Mouse (Mus musculus) brown adipose tissue, adult 24 weeks (tissue): ENCODE measurements around the gene Npas3. TPM values are rescaled to one million over a fixed set of nuclear protein-coding genes. Genes with fewer than 3 reads are reported as not detected.

Experiments used
- H3K27ac ChIP-seq: fragments of 200-500 bp; replicated peaks from 2 replicates; pipeline ENCODE4 v1.5.1; 2012; ENCODE audit warnings: low read depth, mild to moderate bottlenecking, low read length
- H3K4me1 ChIP-seq: fragments of 200-500 bp; 2 replicates; pipeline ENCODE4 v1.6.1; 2012; ENCODE audit warnings: low read length, mixed read lengths; ENCODE audit not compliant: control insufficient read depth, insufficient read depth, insufficient read length
- H3K4me3 ChIP-seq: fragments of 200-500 bp; 2 replicates; pipeline ENCODE4 v1.5.1; 2012; ENCODE audit warnings: low read depth, mild to moderate bottlenecking, low read length, moderate library complexity; ENCODE audit not compliant: insufficient read depth
- polyA plus RNA-seq: library from polyadenylated mRNA; stranded (reverse); fragments of >200 nt; gene quantifications from 2 replicates; pipeline ENCODE4 v1.2.4, GENCODE M21; 2012; ENCODE audit not compliant: missing spikeins, insufficient read depth, insufficient read length

Npas3 gene
- polyA plus RNA-seq, 1 experiment: not detected

DNA sequence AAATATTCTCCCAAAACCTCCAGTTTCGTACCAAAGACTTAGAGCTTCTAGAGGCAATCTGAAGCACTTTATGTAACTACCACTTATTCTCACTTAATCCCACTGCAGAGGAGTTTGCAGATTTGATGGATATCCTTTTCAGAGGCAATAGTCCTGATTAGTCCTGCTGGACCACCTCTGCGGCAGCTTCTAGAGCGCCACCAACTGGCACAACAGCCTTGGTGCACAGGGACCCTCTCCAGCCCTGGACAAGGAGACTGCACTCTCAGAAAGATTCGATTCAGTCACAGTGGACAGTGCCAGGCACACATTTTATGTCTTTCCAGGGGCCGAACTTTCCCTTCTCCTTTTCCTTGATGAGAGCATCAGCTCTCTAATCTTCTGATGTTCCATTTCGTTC, 471.4 kb downstream of the Npas3 start:
- H3K4me1 ChIP-seq: no peaks in the 10 kb centered on the region
- no peak overlapping the region for H3K27ac ChIP-seq
- H3K4me3 ChIP-seq: no peak overlapping the region

- H3K4me1 ChIP-seq: no peaks in the 10 kb centered on the region
- no peak overlapping the region for H3K4me3 ChIP-seq
- H3K27ac ChIP-seq: no peak overlapping the region
Measured at GRCm38 (mm10) chr12:53722156-53722555, 473.7 kb downstream of the Npas3 start.

DNA sequence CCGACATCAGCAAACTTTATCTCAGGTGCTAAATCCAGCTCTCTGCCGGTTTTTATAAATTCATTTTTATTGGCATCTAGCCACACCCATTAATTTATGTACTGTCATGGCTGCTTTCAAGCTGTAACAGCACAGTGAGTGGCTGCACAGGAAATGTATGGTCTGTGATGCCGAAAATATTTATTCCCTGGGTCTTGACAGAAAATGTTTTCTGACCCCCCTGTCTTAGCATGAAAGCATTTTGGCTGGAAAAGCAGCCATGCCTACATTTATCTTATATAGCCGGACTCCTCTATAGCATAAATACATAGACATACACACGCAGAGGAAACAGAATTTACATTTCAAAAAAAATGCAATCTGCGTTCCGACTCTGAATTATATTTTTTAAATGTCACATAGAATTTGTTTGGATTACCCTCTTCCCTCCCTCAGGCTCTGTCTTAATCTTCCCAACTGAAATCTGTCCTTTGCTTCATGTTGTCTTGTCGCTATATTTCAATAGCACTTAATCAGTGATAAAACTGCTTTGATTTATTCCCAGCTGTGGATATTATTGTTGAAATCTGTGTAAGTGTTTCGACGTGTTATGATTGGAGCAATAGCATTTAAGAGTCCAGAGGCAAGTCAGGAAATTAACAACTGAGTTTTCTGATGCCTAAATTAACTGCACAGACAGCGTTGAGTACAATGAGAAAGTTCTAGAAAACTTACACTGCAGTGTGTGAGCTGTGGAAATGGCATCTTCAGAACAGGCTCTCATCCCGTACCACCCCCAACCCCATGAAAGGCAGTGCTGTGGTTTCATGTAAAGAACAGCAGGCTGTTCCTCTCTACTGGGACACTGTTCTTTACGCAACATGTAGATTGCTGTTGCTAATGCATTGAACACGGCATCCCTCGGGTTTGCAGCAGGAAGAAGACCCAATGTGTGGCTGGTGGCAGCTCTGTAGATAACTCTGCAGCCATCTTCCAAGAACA, 474.5 kb downstream of the Npas3 start:
- Histone ChIP-seq H3K4me1 (no peaks in the 10 kb centered on the region), H3K27ac (no peak overlapping the region), H3K4me3 (no peak overlapping the region)

DNA sequence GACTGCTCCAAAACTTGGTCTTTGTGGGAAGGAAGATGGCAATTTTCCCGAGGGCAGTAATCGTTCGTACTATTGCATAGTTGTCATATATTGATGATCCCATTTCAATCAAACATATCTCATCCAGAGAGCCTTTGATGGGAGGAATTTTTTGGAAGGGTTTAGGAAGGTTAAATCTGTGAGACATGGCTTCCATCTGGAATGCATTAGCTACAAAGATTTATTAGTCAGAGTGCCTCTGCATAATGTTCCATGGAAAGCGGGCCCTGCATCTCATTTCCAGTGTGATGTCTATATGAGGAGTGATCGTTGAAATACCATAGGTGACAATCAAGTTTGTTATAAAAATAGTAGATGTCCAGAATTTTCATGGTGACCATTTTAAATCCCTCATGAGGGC, 480.8 kb downstream of the Npas3 start:
- H3K4me3 ChIP-seq: no peak overlapping the region
- H3K4me1 ChIP-seq: no peaks in the 10 kb centered on the region
- no peak overlapping the region for H3K27ac ChIP-seq

GRCm38 (mm10) chr12:53738549-53739292, 490.2 kb downstream of the Npas3 start:
- Histone ChIP-seq H3K4me3 (no peak overlapping the region), H3K4me1 (no peaks in the 10 kb centered on the region), H3K27ac (no peak overlapping the region)

DNA sequence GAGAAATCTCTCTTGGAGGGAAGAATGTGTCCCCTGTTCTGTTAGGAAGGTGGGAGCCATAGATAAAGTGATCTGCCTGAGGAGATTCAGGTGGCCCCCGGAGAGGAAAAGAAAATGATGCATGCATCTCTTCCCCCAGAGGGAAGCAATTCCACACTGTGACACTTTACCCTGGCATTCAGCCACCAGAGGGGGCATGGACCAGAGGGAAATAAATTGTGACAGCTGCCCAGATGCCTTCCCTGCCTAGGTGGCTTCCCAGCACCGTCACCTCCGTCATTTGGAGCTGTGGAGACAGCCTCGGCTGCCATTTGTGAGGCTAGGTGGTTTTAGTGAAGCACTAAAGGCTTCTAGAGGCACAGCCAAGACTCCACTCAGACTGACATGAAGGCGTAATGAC, 498.2 kb downstream of the Npas3 start:
- Histone ChIP-seq H3K27ac (no peak overlapping the region), H3K4me3 (no peak overlapping the region), H3K4me1 (no peaks in the 10 kb centered on the region)

- Histone ChIP-seq H3K4me3 (no peak overlapping the region), H3K27ac (no peak overlapping the region), H3K4me1 (no peaks in the 10 kb centered on the region)
Measured at GRCm38 (mm10) chr12:53749375-53749774, 500.9 kb downstream of the Npas3 start.

DNA sequence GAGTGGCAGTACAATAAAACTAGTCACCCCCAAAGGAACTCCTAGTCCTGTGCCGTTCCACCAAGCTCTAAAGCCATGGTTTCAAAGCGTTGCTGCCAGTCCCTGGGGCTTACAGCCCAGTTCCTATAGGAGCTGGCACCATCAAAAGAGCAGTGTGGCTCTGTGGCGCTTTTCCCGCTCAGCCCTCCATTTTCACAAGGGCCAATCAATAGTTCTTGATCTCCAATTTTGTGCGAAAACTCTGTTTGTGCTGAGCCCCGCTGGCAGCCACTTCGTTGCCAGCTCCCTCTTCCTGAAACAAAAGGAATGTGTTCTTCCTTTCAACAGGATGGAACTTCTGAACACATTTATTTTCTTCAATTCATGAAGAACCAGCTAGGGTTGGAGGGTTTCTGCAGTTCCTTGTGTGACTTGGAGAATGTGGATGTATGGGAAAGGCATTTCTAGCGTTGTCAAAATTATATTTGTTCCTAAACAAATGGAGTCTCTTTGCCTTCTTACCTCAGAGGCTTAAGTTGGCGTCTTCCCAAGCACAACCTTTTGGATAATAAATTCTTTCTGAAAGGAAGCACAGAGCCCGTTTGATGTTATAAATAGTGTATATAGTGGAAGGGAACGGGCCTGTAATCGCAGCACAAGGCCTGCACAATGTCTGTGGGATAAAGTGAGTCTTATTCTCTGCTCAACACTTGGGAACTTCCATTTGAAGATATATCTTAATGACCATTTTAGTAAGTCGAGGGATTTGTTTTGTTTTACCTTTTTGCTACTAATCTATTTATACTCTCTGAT, 504.0 kb downstream of the Npas3 start:
- Histone ChIP-seq H3K4me3 (no peak overlapping the region), H3K27ac (no peak overlapping the region), H3K4me1 (no peaks in the 10 kb centered on the region)

DNA sequence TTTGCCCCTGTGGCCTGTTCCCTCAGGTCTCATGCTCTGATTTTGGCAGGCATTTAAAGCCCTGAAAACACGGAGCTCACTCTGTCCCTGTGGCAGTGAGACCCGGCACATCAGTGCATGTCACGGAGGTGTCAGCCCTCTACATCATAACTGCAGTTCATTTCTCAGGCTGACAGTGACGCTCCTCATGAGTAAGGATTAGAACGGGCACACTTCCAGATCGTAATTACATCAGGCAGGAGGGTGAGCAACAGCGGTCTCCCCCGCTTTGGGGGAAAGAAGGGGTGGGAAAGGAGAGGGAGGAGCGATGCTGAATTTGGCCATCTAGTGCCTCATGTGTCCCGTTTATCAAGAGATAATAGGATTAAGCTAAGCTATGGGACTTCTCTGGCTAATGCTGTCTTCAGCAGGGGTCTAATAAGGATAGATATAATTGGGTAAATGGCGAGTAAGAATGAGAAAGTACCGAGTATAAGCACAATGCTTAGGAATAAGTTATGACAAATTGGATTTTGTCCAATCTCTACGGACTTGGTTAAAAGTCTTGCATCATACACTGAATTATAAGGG, 505.0 kb downstream of the Npas3 start:
- Histone ChIP-seq H3K4me3 (no peak overlapping the region), H3K27ac (no peak overlapping the region), H3K4me1 (no peaks in the 10 kb centered on the region)

DNA sequence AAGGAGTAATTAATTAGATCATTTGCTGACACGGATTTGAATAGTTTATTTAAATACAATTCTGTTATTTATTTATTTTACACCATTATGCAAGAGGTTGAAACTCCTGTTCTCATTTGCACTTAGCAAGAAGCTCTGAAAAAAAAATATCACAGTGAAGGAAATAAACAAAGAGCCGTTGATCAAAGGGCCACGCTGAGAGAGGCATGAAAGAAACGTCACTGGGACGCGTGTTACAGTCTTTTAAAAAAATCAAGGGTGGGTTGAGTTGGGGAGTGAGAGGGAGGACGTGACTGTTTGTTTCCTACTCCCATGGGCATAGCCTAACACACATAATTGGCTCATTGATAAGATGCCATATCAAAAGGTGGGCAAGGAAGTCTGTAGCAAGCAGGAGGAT, 505.8 kb downstream of the Npas3 start:
- no peak overlapping the region for H3K4me3 ChIP-seq
- H3K4me1 ChIP-seq: no peaks in the 10 kb centered on the region
- no peak overlapping the region for H3K27ac ChIP-seq

- H3K27ac ChIP-seq: no peak overlapping the region
Measured at GRCm38 (mm10) chr12:53757631-53758030, 509.2 kb downstream of the Npas3 start.

DNA sequence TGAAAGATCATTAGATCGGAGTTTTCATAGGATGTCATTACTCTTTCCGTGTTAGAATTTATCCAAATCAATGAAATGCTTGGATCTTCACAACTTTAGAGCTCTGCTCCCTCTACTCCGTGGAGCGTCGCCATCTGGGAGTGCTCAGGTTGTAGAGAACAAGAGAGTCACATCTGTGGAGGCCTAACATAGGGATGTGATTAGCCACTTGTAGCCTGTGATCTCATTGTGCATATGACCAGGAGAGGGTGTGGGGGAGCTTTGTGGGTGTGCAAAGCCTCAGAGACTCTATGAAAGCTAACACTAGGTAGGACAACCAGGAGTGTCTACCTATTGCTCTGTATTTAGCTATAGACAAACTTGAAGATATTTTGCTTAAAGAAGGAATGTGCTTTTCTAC, 509.9 kb downstream of the Npas3 start:
- H3K4me3 ChIP-seq: no peak overlapping the region
- H3K27ac ChIP-seq: no peak overlapping the region
- H3K4me1 ChIP-seq: no peaks in the 10 kb centered on the region

More at GRCm38 (mm10) chr12:53757631-53758030, 509.2 kb downstream of the Npas3 start:
- Histone ChIP-seq H3K4me3 (no peak overlapping the region), H3K4me1 (no peaks in the 10 kb centered on the region)

DNA sequence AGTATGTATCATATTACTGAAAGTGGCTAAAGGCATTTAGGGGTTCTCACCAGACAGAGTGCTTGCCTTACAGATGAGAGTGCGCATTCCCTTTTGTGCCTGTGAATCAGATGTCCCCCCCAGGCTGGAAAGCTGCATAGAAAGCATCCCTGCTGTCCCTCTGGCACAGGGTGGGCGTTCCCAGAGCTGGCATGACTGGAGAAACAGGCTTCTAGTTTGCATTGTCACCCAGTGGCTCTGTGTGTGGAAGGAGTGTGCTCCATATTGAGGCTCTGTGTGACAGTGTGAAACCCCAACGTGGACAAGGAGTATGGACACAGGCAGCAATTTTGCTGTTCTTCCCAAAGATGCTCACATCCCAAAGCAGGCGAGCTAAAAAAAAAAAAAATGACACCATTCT, 515.7 kb downstream of the Npas3 start:
- Histone ChIP-seq H3K27ac (no peak overlapping the region), H3K4me3 (no peak overlapping the region), H3K4me1 (no peaks in the 10 kb centered on the region)

DNA sequence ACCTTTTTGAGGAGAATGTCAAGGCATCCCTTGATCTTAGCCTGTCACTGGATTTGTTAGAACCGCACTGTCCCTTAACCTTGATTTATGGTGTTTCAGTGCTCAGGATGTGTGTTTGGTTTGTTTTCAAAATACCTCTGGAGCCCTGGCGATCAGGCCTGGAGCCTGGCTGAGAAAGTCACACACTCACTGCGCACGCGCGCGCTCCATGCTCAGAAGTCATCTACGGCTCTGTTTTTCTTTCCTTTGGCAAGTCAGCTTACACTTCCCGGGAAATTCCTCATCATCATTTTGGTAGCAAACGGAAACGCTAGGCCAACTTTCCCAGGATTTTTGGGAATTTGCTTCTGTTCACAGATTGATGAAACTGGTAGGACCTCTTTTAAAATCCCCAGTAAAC, 519.9 kb downstream of the Npas3 start:
- H3K4me3 ChIP-seq: peak overlapping the region; percentile 23; the same call in 1 of the 2 replicates
- H3K27ac ChIP-seq: no peak overlapping the region
- no peaks in the 10 kb centered on the region for H3K4me1 ChIP-seq
